Mouse (Mus musculus) liver, postnatal 0 days (tissue): ENCODE results near the gene Nme2. TPM values are rescaled to one million over a fixed set of nuclear protein-coding genes. Genes with fewer than 3 reads are reported as not detected.

ENCODE experiments used
- ATAC-seq: fragments of 200-750 bp; cut with Nextera tagmentation; 2 replicates; pipeline ENCODE4 v1.8.0; 2017; ENCODE audit warnings: mild to moderate bottlenecking, moderate library complexity
- DNase-seq: peaks from one replicate; pipeline ENCODE4 v3.0.0-alpha.2; 2016
- H3K27ac ChIP-seq: fragments of 300-500 bp; sonication (generic); 2 replicates; pipeline ENCODE4 v1.5.1; 2014; ENCODE audit warnings: antibody characterized with exemption, moderate library complexity, mild to moderate bottlenecking, low read depth
- H3K27me3 ChIP-seq: fragments of 300-500 bp; sonication (generic); 2 replicates; pipeline ENCODE4 v1.6.1; 2014; ENCODE audit warnings: low read length, control low read depth, mixed read lengths; ENCODE audit not compliant: insufficient read depth
- H3K36me3 ChIP-seq: fragments of 300-500 bp; sonication (generic); replicated peaks from 2 replicates; pipeline ENCODE4 v1.6.1; 2014; ENCODE audit warnings: mild to moderate bottlenecking, control low read depth, low read length, moderate library complexity, mixed read lengths; ENCODE audit not compliant: insufficient read depth
- H3K4me1 ChIP-seq: fragments of 300-500 bp; sonication (generic); 2 replicates; pipeline ENCODE4 v1.6.1; 2014; ENCODE audit warnings: antibody characterized with exemption, mild to moderate bottlenecking, control low read depth; ENCODE audit not compliant: insufficient read depth
- H3K4me2 ChIP-seq: fragments of 300-500 bp; sonication (generic); 2 replicates; pipeline ENCODE4 v1.6.1; 2014; ENCODE audit warnings: low read depth, mild to moderate bottlenecking, low read length, moderate library complexity, mixed read lengths
- H3K4me3 ChIP-seq: fragments of 300-500 bp; sonication (generic); 2 replicates; pipeline ENCODE4 v1.5.1; 2014; ENCODE audit warnings: low read depth, low read length
- H3K9ac ChIP-seq: fragments of 300-500 bp; sonication (generic); replicated peaks from 2 replicates; pipeline ENCODE4 v1.6.1; 2014; ENCODE audit warnings: mild to moderate bottlenecking, moderate library complexity
- H3K9me3 ChIP-seq: fragments of 300-500 bp; sonication (generic); 2 replicates; pipeline ENCODE4 v1.6.1; 2016; ENCODE audit warnings: mild to moderate bottlenecking, control low read depth, low read length, mixed read lengths
- CTCF ChIP-seq: sonication (generic); IDR thresholded peaks from 2 replicates; pipeline ENCODE4 v1.5.1; 2016; ENCODE audit warnings: antibody characterized with exemption, low read depth
- EP300 ChIP-seq: IDR thresholded peaks from 2 replicates; pipeline ENCODE4 v1.6.1; 2016; ENCODE audit warnings: antibody characterized with exemption, low read depth, mild to moderate bottlenecking
- WGBS: fragments of 180-500 bp; shearing (Covaris S2); extraction: QIAGEN DNeasy Blood & Tissue Kit; methylation state at CpG from one replicate; pipeline ENCODE4 v1.1.7; 2014; ENCODE audit not compliant: insufficient replicate concordance; 5-methylcytosine and 5-hydroxymethylcytosine counted together
- polyA plus RNA-seq: library from polyadenylated mRNA; unstranded; fragments of >200 nt; fragmentation: Nextera tagmentation; extraction: Ambion mirVana; gene quantifications from 2 replicates; pipeline ENCODE4 v1.2.1, GENCODE M21; 2015

The Nme2 gene
- polyA plus RNA-seq, 1 experiment from 2014 or later: 166 TPM

DNA sequence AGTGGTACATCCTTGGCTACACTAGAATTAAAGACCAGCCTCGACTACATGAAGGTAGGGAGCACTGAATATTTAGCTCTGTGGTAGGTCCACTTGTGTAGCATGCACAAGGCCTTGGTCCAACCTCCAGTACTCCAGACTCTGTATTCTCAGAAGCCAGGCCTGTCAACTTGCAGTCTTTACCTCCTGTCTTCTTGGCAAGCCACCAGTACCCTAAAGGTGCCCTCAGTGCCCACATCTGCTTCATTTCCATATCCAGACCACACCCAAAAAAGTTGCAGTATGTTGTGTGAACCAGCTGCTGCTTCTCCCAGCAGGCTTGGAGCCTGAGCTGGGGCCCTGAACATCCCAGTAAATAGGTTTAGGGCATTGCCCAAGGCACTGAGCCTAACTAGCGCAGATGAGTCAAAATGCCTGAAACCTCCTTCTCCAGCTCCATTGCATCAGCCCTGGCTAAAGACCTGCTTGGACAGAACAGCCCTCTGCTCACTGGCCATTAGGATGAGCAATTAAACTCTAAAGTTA is 1.0 kb upstream of the Nme2 start:
- Histone ChIP-seq H3K9ac (no peak overlapping the region), H3K4me3 (no peak overlapping the region), H3K27me3 (no peaks in the 10 kb centered on the region), H3K36me3 (peaks cover 21% of the 10 kb centered on the region), H3K4me1 (peaks cover 26% of the 10 kb centered on the region), H3K9me3 (no peaks in the 10 kb centered on the region), H3K4me2 (no peak overlapping the region), H3K27ac (no peak overlapping the region)
- no peak for TF ChIP-seq CTCF
- TF ChIP-seq EP300: no peak
- DNase-seq (no peak), ATAC-seq (no peak)
- 81% methylated on average over 2 of the region's 2 CpGs for WGBS

DNA sequence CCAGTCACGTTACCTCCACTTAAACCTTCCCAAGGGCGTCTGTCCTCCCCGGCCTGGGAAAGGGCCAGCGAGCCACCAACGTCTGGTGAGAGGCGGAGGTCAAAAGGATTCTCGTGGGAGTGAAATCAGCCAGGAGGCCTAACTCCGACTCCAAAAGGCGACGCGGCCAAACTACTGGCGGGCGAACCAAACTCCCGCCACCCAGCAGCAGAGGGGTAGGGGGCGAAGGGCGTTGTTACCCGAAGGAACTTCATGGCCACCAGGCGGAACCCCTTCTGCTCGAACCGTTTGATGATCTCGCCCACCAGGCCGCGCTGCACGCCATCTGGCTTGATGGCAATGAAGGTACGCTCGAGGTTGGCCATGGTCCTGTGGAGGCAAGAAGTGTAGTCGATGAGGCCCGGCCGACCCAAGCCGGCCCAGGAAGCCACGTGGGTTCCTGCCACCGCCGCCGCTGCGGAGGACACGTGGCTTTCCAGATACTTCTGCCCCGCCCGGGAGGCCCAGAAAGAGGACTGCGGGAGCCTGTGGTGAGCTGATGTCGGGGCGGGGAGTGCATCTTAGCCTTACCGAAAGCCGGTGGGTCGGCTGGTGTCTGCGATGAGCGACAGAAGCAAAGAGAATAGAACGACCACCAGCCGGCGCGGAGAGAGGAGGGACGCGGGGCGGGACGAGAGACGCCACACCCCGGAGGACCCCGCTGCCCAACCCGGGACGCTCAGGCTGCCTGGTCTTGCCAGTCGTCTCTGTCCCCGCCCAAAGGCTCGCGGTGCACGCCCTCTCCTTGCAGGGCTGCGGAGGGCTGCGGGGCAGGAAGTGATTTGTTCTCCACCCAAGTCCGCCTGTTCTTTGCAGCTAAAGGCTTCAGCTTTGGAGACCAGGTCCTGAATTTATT is 556 bp downstream of the Nme2 start:
- Histone ChIP-seq H3K27ac (peak overlapping the region; percentile 88), H3K4me1 (peaks cover 29% of the 10 kb centered on the region), H3K4me3 (peak overlapping the region; percentile 74), H3K4me2 (peak overlapping the region; percentile 92), H3K9ac (peak overlapping the region; percentile 75), H3K27me3 (no peaks in the 10 kb centered on the region), H3K36me3 (peaks cover 27% of the 10 kb centered on the region), H3K9me3 (no peaks in the 10 kb centered on the region)
- peak; percentile 91 for DNase-seq
- under 1% methylated on average over 58 of the region's 67 CpGs for WGBS
- TF ChIP-seq EP300: no peak
- TF ChIP-seq CTCF: peak; percentile 40; the same call in 1 of the 2 replicates
- ATAC-seq: peak; percentile 94

DNA sequence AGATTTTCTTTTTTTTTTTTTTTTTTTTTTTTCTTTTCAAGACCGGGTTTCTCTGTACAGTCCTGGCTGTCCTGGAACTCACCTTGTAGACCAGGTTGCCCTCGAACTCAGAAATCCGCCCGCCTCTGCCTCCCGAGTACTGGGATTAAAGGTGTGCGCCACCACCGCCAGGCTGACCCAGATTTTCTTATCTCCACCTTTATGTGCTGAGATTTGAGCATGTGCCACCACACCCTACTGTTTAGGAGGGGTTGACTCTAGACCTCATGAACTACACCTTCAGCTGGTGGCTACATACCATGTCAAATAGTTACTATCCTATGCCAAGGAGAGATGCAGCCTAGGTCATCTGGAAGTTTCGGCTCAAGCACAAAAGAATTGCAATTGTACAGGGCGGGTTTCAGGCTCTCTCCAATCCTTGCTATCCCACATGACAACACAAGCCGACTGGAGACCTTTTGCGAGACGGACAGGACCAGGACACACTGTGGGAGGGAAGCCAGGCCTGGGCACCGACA is 1.3 kb downstream of the Nme2 start:
- Histone ChIP-seq H3K9ac (peak overlapping the region; percentile 75), H3K27me3 (no peaks in the 10 kb centered on the region), H3K4me1 (peaks cover 29% of the 10 kb centered on the region), H3K9me3 (no peaks in the 10 kb centered on the region), H3K4me2 (peak overlapping the region; percentile 92), H3K36me3 (peaks cover 24% of the 10 kb centered on the region), H3K4me3 (peak overlapping the region; percentile 74), H3K27ac (peak overlapping the region; percentile 88)
- ATAC-seq: peak; percentile 11
- WGBS: 25% methylated on average over 13 of the region's 13 CpGs
- TF ChIP-seq EP300 (no peak), CTCF (no peak)
- DNase-seq: no peak

DNA sequence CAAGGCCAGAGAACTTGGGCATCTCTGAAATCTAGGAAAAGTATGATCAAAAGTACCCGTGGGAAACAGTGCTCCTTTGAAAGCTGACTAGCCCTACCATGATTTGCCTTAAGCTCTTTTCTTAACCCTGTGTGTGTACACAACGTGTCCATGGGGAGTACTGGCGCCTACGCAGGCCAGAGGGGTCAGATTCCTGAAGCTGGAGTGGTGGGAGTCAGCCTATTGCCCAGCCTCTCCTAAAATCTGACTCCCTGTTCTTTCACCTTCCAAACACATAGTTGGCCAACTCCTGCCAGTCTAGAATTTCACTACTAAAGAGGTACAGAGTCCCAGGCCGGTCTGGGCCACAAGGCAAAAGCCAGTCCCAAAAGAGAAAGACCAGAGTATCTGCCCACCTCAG is 3.7 kb downstream of the Nme2 start:
- peaks cover 29% of the 10 kb centered on the region for H3K4me1 ChIP-seq
- no peak overlapping the region; the same call in 1 of the 2 replicates for H3K9ac ChIP-seq
- ATAC-seq (no peak), DNase-seq (no peak)
- H3K9me3 ChIP-seq: no peaks in the 10 kb centered on the region
- H3K27me3 ChIP-seq: no peaks in the 10 kb centered on the region
- no peak overlapping the region for H3K4me3 ChIP-seq
- TF ChIP-seq EP300: no peak
- TF ChIP-seq CTCF: no peak
- H3K36me3 ChIP-seq: peaks cover 16% of the 10 kb centered on the region; the same call in 1 of the 2 replicates
- 66% methylated on average over 5 of the region's 5 CpGs for WGBS
- peak overlapping the region; percentile 29; the same call in 1 of the 2 replicates for H3K4me2 ChIP-seq
- H3K27ac ChIP-seq: peak overlapping the region; percentile 45; the same call in 1 of the 2 replicates

DNA sequence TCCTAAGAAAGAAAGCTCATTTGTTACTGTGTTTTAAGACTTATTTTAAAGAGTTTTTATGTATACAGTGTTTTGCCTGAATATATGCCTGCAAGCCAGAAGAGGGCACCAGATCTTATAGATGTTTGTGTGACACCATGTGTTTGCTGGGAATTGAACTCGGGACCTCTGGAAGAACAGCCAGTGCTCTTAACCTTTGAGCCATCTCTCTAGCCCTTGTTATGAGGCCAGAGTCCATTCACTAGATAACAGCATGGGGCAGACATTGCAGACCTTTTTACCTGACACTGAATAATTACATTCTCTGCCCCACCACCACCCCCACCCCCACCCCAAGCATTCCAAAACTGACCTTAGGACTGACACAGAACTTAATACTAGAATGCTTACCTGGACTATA is 6.0 kb downstream of the Nme2 start:
- Histone ChIP-seq H3K4me2 (no peak overlapping the region), H3K4me1 (peaks cover 19% of the 10 kb centered on the region), H3K27ac (no peak overlapping the region), H3K9me3 (no peaks in the 10 kb centered on the region), H3K36me3 (peaks cover 16% of the 10 kb centered on the region; the same call in 1 of the 2 replicates), H3K4me3 (no peak overlapping the region), H3K9ac (no peak overlapping the region), H3K27me3 (no peaks in the 10 kb centered on the region)
- WGBS: 54% methylated on average over 1 of the region's 1 CpGs
- no peak for DNase-seq
- TF ChIP-seq CTCF: no peak
- no peak for TF ChIP-seq EP300
- peak; percentile 54 for ATAC-seq

DNA sequence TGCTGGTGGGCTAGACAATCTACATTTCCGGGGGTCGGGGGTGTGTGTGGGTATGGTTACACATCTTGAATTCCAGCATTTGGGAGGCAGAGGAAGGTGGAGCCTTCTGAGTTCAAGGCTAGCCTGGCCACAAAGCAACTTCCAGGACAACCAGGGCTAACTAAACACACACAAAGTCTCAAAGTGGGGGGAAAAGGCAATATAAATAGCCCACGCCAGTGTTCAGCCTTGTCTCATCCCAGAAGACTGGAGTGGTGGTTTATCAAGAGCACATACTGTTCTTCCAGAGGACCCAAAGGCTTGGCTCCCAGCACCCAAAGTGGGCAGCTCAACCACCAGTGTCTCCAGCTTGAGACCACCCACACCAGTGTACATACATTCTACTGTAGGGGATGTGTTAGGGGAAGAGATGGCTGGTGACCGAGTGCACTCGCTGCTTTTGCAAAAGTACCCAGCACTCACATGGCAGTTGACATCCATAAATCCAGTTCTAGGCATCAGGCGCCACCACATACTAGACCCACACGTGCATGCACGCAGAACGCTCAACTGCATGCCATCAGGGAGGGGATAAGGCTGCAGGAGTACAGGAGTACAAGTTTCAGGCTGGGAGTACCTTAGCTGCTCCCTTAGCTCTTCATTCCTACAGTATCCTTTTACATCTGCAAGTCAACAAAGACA is 7.0 kb downstream of the Nme2 start:
- Histone ChIP-seq H3K36me3 (peaks cover 16% of the 10 kb centered on the region; the same call in 1 of the 2 replicates), H3K9me3 (no peaks in the 10 kb centered on the region), H3K27ac (no peak overlapping the region), H3K4me3 (no peak overlapping the region), H3K4me1 (peaks cover 13% of the 10 kb centered on the region), H3K9ac (no peak overlapping the region), H3K4me2 (no peak overlapping the region), H3K27me3 (no peaks in the 10 kb centered on the region)
- TF ChIP-seq CTCF (no peak), EP300 (no peak)
- no peak for ATAC-seq
- no peak for DNase-seq
- WGBS: 83% methylated on average over 9 of the region's 9 CpGs
